Comparison of ENCODE assay signal across 8 mouse cellular contexts in genomic region chr8:30916184-30916751, GRCm38 (mm10).
A peak's percentile ranks its signal among the peaks of the same experiment; 100 is the strongest.
DNase-seq lines count a peak whose midpoint lies in the region; ATAC-seq and TF ChIP-seq lines count a peak whose summit lies in the region.

No protein-coding gene starts in this region.

- no peak for DNase-seq in kidney, postnatal 25 days
- DNase-seq in embryo, embryonic 11 days: peak; percentile 55
- DNase-seq in limb, embryonic 14.5 days (ENCODE audit: low spot score): peak; percentile 9
- no peak for DNase-seq in thymus, postnatal 10 days (ENCODE audit: low spot score in 2 of 2)

- H3K4me2 ChIP-seq in kidney, embryonic 14.5 days (replicated peaks; ENCODE audit: low read depth, low read length): peak overlapping the region; percentile 74
- peak overlapping the region; percentile 66 for H3K4me2 ChIP-seq in hindbrain, embryonic 13.5 days
- peak overlapping the region; percentile 80 for H3K4me2 ChIP-seq in limb, embryonic 14.5 days (replicated peaks; ENCODE audit: low read depth, low read length, severe bottlenecking)
- H3K4me2 ChIP-seq in neural tube, embryonic 15.5 days: peak overlapping the region; percentile 66

- WGBS in kidney, embryonic 14.5 days: 7% methylated on average over 12 of the region's 12 CpGs
- 6% methylated on average over 12 of the region's 12 CpGs for WGBS in hindbrain, embryonic 13.5 days
- 6% methylated on average over 12 of the region's 12 CpGs for WGBS in limb, embryonic 14.5 days
- WGBS in neural tube, embryonic 15.5 days: 3% methylated on average over 12 of the region's 12 CpGs

- peak; percentile 37; the same call in 1 of the 2 replicates for ATAC-seq in kidney, embryonic 14.5 days (ENCODE audit: low FRiP score, low TSS enrichment)
- ATAC-seq in hindbrain, embryonic 13.5 days (ENCODE audit: low FRiP score): peak; percentile 75
- ATAC-seq in limb, embryonic 14.5 days (ENCODE audit: low FRiP score, low read depth): no peak
- ATAC-seq in neural tube, embryonic 15.5 days (ENCODE audit: low FRiP score): peak; percentile 82
- ATAC-seq in monocyte, adult 5-6 weeks (replicated peaks; ENCODE audit: insufficient number of reproducible peaks, low FRiP score, low TSS enrichment, poor library complexity, severe bottlenecking): no peak

- H3K36me3 ChIP-seq in kidney, embryonic 14.5 days (ENCODE audit: control insufficient read depth, insufficient read depth, low read length): no peaks in the 10 kb centered on the region
- no peaks in the 10 kb centered on the region for H3K36me3 ChIP-seq in hindbrain, embryonic 13.5 days
- no peaks in the 10 kb centered on the region for H3K36me3 ChIP-seq in limb, embryonic 14.5 days (ENCODE audit: control insufficient read depth, insufficient read depth, low read length)
- no peaks in the 10 kb centered on the region for H3K36me3 ChIP-seq in neural tube, embryonic 15.5 days

- peak overlapping the region; percentile 48; the same call in 1 of the 2 replicates for H3K9ac ChIP-seq in kidney, embryonic 14.5 days (ENCODE audit: low read depth, low read length)
- peak overlapping the region; percentile 75 for H3K9ac ChIP-seq in hindbrain, embryonic 13.5 days
- peak overlapping the region; percentile 55 for H3K9ac ChIP-seq in limb, embryonic 14.5 days (ENCODE audit: low read depth, low read length, severe bottlenecking)
- H3K9ac ChIP-seq in neural tube, embryonic 15.5 days (replicated peaks): peak overlapping the region; percentile 51

- H3K4me3 ChIP-seq in kidney, embryonic 14.5 days (ENCODE audit: low read length): peak overlapping the region; percentile 40
- peak overlapping the region; percentile 40 for H3K4me3 ChIP-seq in hindbrain, embryonic 13.5 days
- peak overlapping the region; percentile 36 for H3K4me3 ChIP-seq in limb, embryonic 14.5 days (replicated peaks; ENCODE audit: low read length)
- H3K4me3 ChIP-seq in neural tube, embryonic 15.5 days (replicated peaks): peak overlapping the region; percentile 37

- H3K27me3 ChIP-seq in kidney, embryonic 14.5 days (ENCODE audit: control insufficient read depth, insufficient read depth, low read length): no peaks in the 10 kb centered on the region
- no peaks in the 10 kb centered on the region for H3K27me3 ChIP-seq in hindbrain, embryonic 13.5 days
- no peaks in the 10 kb centered on the region for H3K27me3 ChIP-seq in limb, embryonic 14.5 days (ENCODE audit: control insufficient read depth, insufficient read depth, low read length)
- no peaks in the 10 kb centered on the region for H3K27me3 ChIP-seq in neural tube, embryonic 15.5 days (replicated peaks)

- H3K4me1 ChIP-seq in kidney, embryonic 14.5 days (ENCODE audit: control insufficient read depth, insufficient read depth, low read length): peaks cover 6% of the 10 kb centered on the region; the same call in 1 of the 2 replicates
- H3K4me1 ChIP-seq in hindbrain, embryonic 13.5 days (replicated peaks): peaks cover 35% of the 10 kb centered on the region
- peaks cover 4% of the 10 kb centered on the region; the same call in 1 of the 2 replicates for H3K4me1 ChIP-seq in limb, embryonic 14.5 days (ENCODE audit: control insufficient read depth, insufficient read depth, low read length)
- H3K4me1 ChIP-seq in neural tube, embryonic 15.5 days: peaks cover 24% of the 10 kb centered on the region

- no peak for TF ChIP-seq POLR2A in limb, embryonic 14.5 days (IDR thresholded peaks at IDR 0.05; ENCODE audit: borderline replicate concordance, extremely low read depth, insufficient read depth, insufficient read length)

- no peak overlapping the region for H3K27ac ChIP-seq in kidney, embryonic 14.5 days (ENCODE audit: low read depth, low read length)
- H3K27ac ChIP-seq in hindbrain, embryonic 13.5 days: peak overlapping the region; percentile 89
- no peak overlapping the region for H3K27ac ChIP-seq in limb, embryonic 14.5 days (replicated peaks; ENCODE audit: low read depth, low read length)
- H3K27ac ChIP-seq in neural tube, embryonic 15.5 days (replicated peaks): peak overlapping the region; percentile 84

- H3K9me3 ChIP-seq in kidney, embryonic 14.5 days (ENCODE audit: control insufficient read depth, low read length): no peaks in the 10 kb centered on the region
- no peaks in the 10 kb centered on the region for H3K9me3 ChIP-seq in hindbrain, embryonic 13.5 days
- no peaks in the 10 kb centered on the region for H3K9me3 ChIP-seq in limb, embryonic 14.5 days (ENCODE audit: control insufficient read depth, low read length)
- H3K9me3 ChIP-seq in neural tube, embryonic 15.5 days (replicated peaks): no peaks in the 10 kb centered on the region

Comparison
In these comparisons a context has a peak if more than half of its experiments do, and no peak if none do; other contexts are left out.
1. ATAC-seq: peak in kidney, embryonic 14.5 days (single experiment), hindbrain, embryonic 13.5 days (single experiment) and neural tube, embryonic 15.5 days (single experiment); none in limb, embryonic 14.5 days (single experiment) and monocyte, adult 5-6 weeks (single experiment).
2. H3K27ac ChIP-seq: peak in hindbrain, embryonic 13.5 days (single experiment) and neural tube, embryonic 15.5 days (single experiment); none in kidney, embryonic 14.5 days (single experiment) and limb, embryonic 14.5 days (single experiment).
3. DNase-seq: peak in embryo, embryonic 11 days (single experiment) and limb, embryonic 14.5 days (single experiment); none in kidney, postnatal 25 days (0 of 2) and thymus, postnatal 10 days (0 of 2).
4. Peak in every context shown above with its lines, with median percentiles within 50 percentile points of each other: H3K4me2 ChIP-seq, H3K4me3 ChIP-seq and H3K9ac ChIP-seq.